Mouse (Mus musculus) ES-Bruce4 (cell line): ENCODE measurements at regions not wholly inside any gene's neighbourhood (a gene's known extent, or its start where the extent isn't known, plus 50 kb on each side); places are given as distances from the start of the nearest gene placed in this dataset.

ENCODE experiments used
- CTCF ChIP-seq: IDR thresholded peaks from one replicate; pipeline ENCODE4 v1.8.1; 2011; ENCODE audit warnings: low read depth, low read length
- POLR2A ChIP-seq: IDR thresholded peaks from one replicate; pipeline ENCODE4 v1.8.1; 2011; ENCODE audit warnings: low read length; ENCODE audit not compliant: insufficient read depth

DNA sequence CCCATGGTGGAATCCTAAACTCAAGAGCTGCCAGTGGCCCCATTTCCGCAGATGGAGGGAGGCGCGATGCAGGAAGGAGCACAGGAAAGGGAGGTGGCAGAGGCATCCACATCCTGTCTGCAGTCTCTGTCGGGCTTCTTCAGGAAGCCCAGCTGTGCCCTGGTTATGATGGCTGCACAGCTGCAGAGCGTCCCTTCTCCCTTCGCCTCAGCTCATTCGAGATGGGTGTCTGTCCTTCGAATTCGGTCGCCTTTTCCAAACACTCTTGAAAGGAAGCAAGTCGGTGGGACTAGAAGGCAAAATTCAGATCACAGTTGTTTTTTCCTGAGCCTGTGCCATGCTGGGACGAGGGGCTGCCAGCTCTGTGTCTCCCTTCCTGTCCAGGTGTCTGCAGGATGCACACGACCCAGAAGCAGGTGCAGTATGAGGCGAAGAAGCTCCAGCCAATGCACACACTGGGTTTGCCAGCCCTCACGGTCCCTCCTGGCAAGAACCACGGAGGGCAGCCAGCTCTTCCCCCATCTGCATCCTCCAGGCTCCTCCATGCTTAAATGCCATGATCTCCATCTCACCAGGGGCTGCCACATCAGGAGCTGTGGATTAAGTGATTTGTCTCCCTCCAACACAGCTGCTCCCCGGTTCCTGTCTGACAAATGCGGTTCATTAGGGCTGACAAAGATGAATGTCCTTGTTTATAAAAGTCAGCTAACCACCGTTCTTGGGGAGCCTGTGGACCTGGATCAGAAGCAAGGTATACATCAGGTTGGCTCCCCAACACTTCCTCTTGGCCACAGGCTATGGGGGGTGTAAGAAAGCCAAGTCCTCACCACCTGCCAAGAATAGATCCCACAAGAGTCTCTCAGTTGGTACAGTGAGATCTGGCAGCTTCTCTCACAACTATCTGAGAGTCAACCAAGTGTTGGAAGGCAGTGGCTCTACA lies 79.3 kb upstream of the Wscd1 start:
- TF ChIP-seq CTCF (no peak), POLR2A (no peak)
